Mouse (Mus musculus): ENCODE results near the gene Slc6a6. TPM values are rescaled to one million over a fixed set of nuclear protein-coding genes. Genes with fewer than 3 reads are reported as not detected.

Slc6a6 gene
- total and polyA plus RNA-seq, 3 experiments, result 28.4 to 56.0 (median 31.3) TPM

GRCm38 (mm10) chr6:91685533-91685883, 1.7 kb downstream of the Slc6a6 start:
- Histone ChIP-seq H3K9ac (ENCODE audit: insufficient read depth, low read depth) (peak overlapping the region; percentile 89; the same call in 1 of the 2 replicates), H3K4me1 (ENCODE audit: control insufficient read depth in 1 of 2, insufficient read depth in 2 of 2) (peaks cover 26 to 66% of the 10 kb centered on the region in 2 experiments), H3K79me2 (replicated peaks; ENCODE audit: control insufficient read depth, extremely low read depth, insufficient read depth, poor library complexity, severe bottlenecking) (peaks cover 9% of the 10 kb centered on the region), H3K9me3 (replicated peaks; ENCODE audit: low read length) (no peaks in the 10 kb centered on the region), H3K4me3 (replicated peaks in 1 of 3; ENCODE audit: low read depth in 2 of 3, low read length in 2 of 3, poor library complexity in 1 of 3) (peak overlapping the region in 2 of 3 experiments; percentile 71 to 97), H3K36me3 (replicated peaks in 1 of 2; ENCODE audit: control insufficient read depth in 1 of 2, insufficient read depth in 1 of 2, low read length in 1 of 2) (peaks cover 0 to 29% of the 10 kb centered on the region in 2 experiments), H3K4me2 (ENCODE audit: insufficient read depth, low read depth, poor library complexity, severe bottlenecking) (peak overlapping the region; percentile 59; the same call in 1 of the 2 replicates), H3K27me3 (replicated peaks) (no peaks in the 10 kb centered on the region), H3K27ac (ENCODE audit: insufficient read depth, low read depth) (no peak overlapping the region)
- dilution Hi-C loops (cut with MboI; ENCODE audit: extremely low pct_ligation_motif_present, extremely low pct_unique_long_range_greater_than_20kb, low sequenced_read_pairs) (no loop called here), in situ Hi-C loops (cut with MboI; ENCODE audit: low pct_ligation_motif_present, low pct_unique_long_range_greater_than_20kb, low sequenced_read_pairs) (no loop called here)
- no peak for DNase-seq (ENCODE audit: extremely low read depth)
- TF ChIP-seq SMC3 (IDR thresholded peaks at IDR 0.05; ENCODE audit: low read depth, low read length), result no peak
- no peak for TF ChIP-seq PAX5 (IDR thresholded peaks at IDR 0.05; ENCODE audit: low read length)
- no peak for TF ChIP-seq ZKSCAN1 (IDR thresholded peaks at IDR 0.05; ENCODE audit: borderline replicate concordance, low read depth, low read length)

DNA sequence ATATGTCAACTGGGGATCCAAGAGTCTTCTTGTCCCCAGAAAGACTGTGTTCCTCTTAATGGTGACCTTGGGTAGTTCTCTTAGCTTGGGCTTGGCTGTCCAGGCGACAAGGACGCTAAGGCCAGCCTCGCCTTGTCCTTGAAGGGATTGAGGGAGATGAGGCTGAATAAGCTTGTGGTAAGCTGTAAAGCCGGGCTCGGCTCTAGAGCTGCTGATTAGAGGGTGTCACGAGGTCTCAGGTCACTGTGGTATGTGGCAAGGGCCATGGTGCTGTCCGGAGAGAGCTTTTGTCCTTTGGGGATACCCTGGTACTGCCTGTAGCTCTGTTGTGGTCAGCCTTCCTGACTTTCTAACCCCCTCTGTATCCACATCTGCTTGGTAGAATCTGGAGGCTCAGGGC, 2.0 kb downstream of the Slc6a6 start:
- 0 out of 2 replicates have a peak overlapping the region, but pooled peaks have one; percentile 59 for H3K4me2 ChIP-seq (ENCODE audit: insufficient read depth, low read depth, poor library complexity, severe bottlenecking)
- H3K36me3 ChIP-seq (replicated peaks in 1 of 2; ENCODE audit: control insufficient read depth in 1 of 2, insufficient read depth in 1 of 2, low read length in 1 of 2), result peaks cover 0 to 33% of the 10 kb centered on the region in 2 experiments
- in situ Hi-C loops (cut with MboI; ENCODE audit: low pct_ligation_motif_present, low pct_unique_long_range_greater_than_20kb, low sequenced_read_pairs) (no loop called here), dilution Hi-C loops (cut with MboI; ENCODE audit: extremely low pct_ligation_motif_present, extremely low pct_unique_long_range_greater_than_20kb, low sequenced_read_pairs) (no loop called here)
- peaks cover 9% of the 10 kb centered on the region for H3K79me2 ChIP-seq (replicated peaks; ENCODE audit: control insufficient read depth, extremely low read depth, insufficient read depth, poor library complexity, severe bottlenecking)
- DNase-seq (ENCODE audit: extremely low read depth), result no peak
- H3K4me3 ChIP-seq (replicated peaks in 1 of 3; ENCODE audit: low read depth in 2 of 3, low read length in 2 of 3, poor library complexity in 1 of 3), result peak overlapping the region in 2 of 3 experiments; percentile 2 to 97
- no peak overlapping the region for H3K27ac ChIP-seq (ENCODE audit: insufficient read depth, low read depth)
- no peak overlapping the region for H3K9ac ChIP-seq (ENCODE audit: insufficient read depth, low read depth)
- H3K9me3 ChIP-seq (replicated peaks; ENCODE audit: low read length), result no peaks in the 10 kb centered on the region
- TF ChIP-seq TCF12 (IDR thresholded peaks at IDR 0.05; ENCODE audit: low read depth, low read length) (no peak), USF1 (IDR thresholded peaks at IDR 0.05; ENCODE audit: low read depth, low read length) (no peak)
- H3K4me1 ChIP-seq (ENCODE audit: control insufficient read depth in 1 of 2, insufficient read depth in 2 of 2), result peaks cover 26 to 69% of the 10 kb centered on the region in 2 experiments
- H3K27me3 ChIP-seq (replicated peaks), result no peaks in the 10 kb centered on the region

DNA sequence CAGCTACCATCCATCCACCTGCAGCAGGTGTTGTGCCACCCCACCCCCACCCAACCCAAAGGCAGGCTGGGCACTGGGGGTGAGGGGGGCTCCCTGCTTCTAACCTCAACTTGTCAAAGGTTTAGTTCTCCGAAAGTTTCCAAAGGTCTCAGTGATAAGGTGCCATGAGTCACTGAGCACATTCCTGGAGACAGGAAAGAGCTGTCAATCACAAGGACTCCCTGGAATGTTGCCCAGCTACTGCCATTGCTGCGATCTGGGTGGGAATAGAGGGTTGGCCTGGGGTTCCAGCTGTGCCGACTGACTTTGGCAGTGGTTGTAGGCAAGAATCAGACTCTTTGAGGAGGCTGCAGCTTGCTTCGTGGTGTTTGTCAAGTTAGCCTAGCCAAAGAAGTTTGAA, 2.7 kb downstream of the Slc6a6 start:
- Histone ChIP-seq H3K4me2 (ENCODE audit: insufficient read depth, low read depth, poor library complexity, severe bottlenecking) (no peak overlapping the region), H3K27ac (ENCODE audit: insufficient read depth, low read depth) (no peak overlapping the region), H3K9ac (ENCODE audit: insufficient read depth, low read depth) (no peak overlapping the region), H3K79me2 (replicated peaks; ENCODE audit: control insufficient read depth, extremely low read depth, insufficient read depth, poor library complexity, severe bottlenecking) (peaks cover 9% of the 10 kb centered on the region), H3K4me1 (ENCODE audit: control insufficient read depth in 1 of 2, insufficient read depth in 2 of 2) (peaks cover 26 to 74% of the 10 kb centered on the region in 2 experiments), H3K4me3 (replicated peaks in 1 of 3; ENCODE audit: low read depth in 2 of 3, low read length in 2 of 3, poor library complexity in 1 of 3) (no peak overlapping the region), H3K9me3 (replicated peaks; ENCODE audit: low read length) (no peaks in the 10 kb centered on the region), H3K36me3 (replicated peaks in 1 of 2; ENCODE audit: control insufficient read depth in 1 of 2, insufficient read depth in 1 of 2, low read length in 1 of 2) (peaks cover 0 to 40% of the 10 kb centered on the region in 2 experiments), H3K27me3 (replicated peaks) (no peaks in the 10 kb centered on the region)
- DNase-seq (ENCODE audit: extremely low read depth), result no peak
- no peak for TF ChIP-seq SMC3 (IDR thresholded peaks at IDR 0.05; ENCODE audit: low read depth, low read length)
- no peak for TF ChIP-seq UBTF (IDR thresholded peaks at IDR 0.05; ENCODE audit: low read depth, low read length)
- TF ChIP-seq ZKSCAN1 (IDR thresholded peaks at IDR 0.05; ENCODE audit: borderline replicate concordance, low read depth, low read length), result no peak
- TF ChIP-seq KAT2A (IDR thresholded peaks at IDR 0.05; ENCODE audit: insufficient replicate concordance, low read length), result no peak
- TF ChIP-seq MAZ (IDR thresholded peaks at IDR 0.05; ENCODE audit: low read depth, low read length), result no peak
- TF ChIP-seq MYC (IDR thresholded peaks at IDR 0.05; ENCODE audit: low read depth, low read length), result no peak
- no peak for TF ChIP-seq CHD1 (IDR thresholded peaks at IDR 0.05; ENCODE audit: low read depth, low read length)
- TF ChIP-seq EP300 (IDR thresholded peaks at IDR 0.05; ENCODE audit: low read length), result no peak
- TF ChIP-seq JUND (conservative IDR thresholded peaks at IDR 0.05; ENCODE audit: low read depth, low read length), result no peak
- TF ChIP-seq MAFK (IDR thresholded peaks at IDR 0.05; ENCODE audit: insufficient replicate concordance, low read length), result no peak
- TF ChIP-seq CHD2 (IDR thresholded peaks at IDR 0.05; ENCODE audit: low read length), result no peak
- no peak for TF ChIP-seq RCOR1 (conservative IDR thresholded peaks at IDR 0.05; ENCODE audit: low read depth, low read length)
- TF ChIP-seq CTCF (conservative IDR thresholded peaks at IDR 0.05 in 1 of 2, IDR thresholded peaks at IDR 0.05 in 1 of 2; ENCODE audit: low read depth in 2 of 2, low read length in 2 of 2), result no peak
- TF ChIP-seq ETS1 (conservative IDR thresholded peaks at IDR 0.05; ENCODE audit: low read depth, low read length), result no peak
- no peak for TF ChIP-seq HCFC1 (IDR thresholded peaks at IDR 0.05; ENCODE audit: low read depth, low read length)
- no peak for TF ChIP-seq NRF1 (IDR thresholded peaks at IDR 0.05; ENCODE audit: low read depth, low read length)
- TF ChIP-seq NELFE (IDR thresholded peaks at IDR 0.05; ENCODE audit: low read depth, low read length), result no peak
- TF ChIP-seq POLR2AphosphoS2 (IDR thresholded peaks at IDR 0.05; ENCODE audit: low read depth, low read length), result no peak
- dilution Hi-C loops (cut with MboI; ENCODE audit: extremely low pct_ligation_motif_present, extremely low pct_unique_long_range_greater_than_20kb, low sequenced_read_pairs), result no loop called here
- in situ Hi-C loops (cut with MboI; ENCODE audit: low pct_ligation_motif_present, low pct_unique_long_range_greater_than_20kb, low sequenced_read_pairs), result no loop called here
